Mouse (Mus musculus) bone marrow, adult 2 months (tissue): ENCODE data around the gene Gas6. TPM values are rescaled to one million over a fixed set of nuclear protein-coding genes. Genes with fewer than 3 reads are reported as not detected.

Source experiments
- H3K27ac ChIP-seq: fragments of 200-500 bp; 2 replicates; pipeline ENCODE4 v1.5.1; 2012; ENCODE audit warnings: low read depth, mild to moderate bottlenecking, control low read depth, inconsistent platforms, low read length; ENCODE audit not compliant: control insufficient read depth, poor library complexity, insufficient read depth
- H3K4me1 ChIP-seq: fragments of 200-500 bp; 2 replicates; pipeline ENCODE4 v1.6.1; 2011; ENCODE audit warnings: low read length; ENCODE audit not compliant: control insufficient read depth, insufficient read depth
- H3K4me3 ChIP-seq: fragments of 200-500 bp; replicated peaks from 2 replicates; pipeline ENCODE3; 2011; ENCODE audit warnings: mild to moderate bottlenecking, low read depth, low read length, control low read depth; ENCODE audit not compliant: control insufficient read depth
- CTCF ChIP-seq: fragments of 200-500 bp; IDR thresholded peaks from 2 replicates; pipeline ENCODE4 v1.5.1; 2011; ENCODE audit warnings: low read length, control low read depth; ENCODE audit not compliant: control insufficient read depth, insufficient read depth
- POLR2A ChIP-seq: fragments of 200-500 bp; IDR thresholded peaks from 2 replicates; pipeline ENCODE4 v1.6.1; 2011; ENCODE audit warnings: low read depth, mild to moderate bottlenecking, control low read depth, low read length, borderline replicate concordance; ENCODE audit not compliant: control insufficient read depth
- WGBS: fragments of 180-500 bp; shearing (Covaris S2); methylation state at CpG from one replicate; pipeline ENCODE4 v1.1.7; 2018; 5-methylcytosine and 5-hydroxymethylcytosine counted together
- polyA plus RNA-seq: library from polyadenylated mRNA; stranded (reverse); fragments of >200 nt; gene quantifications from 2 replicates; pipeline ENCODE4 v1.2.4, GENCODE M21; 2011; ENCODE audit warnings: low replicate concordance; ENCODE audit not compliant: missing spikeins, insufficient read depth, insufficient read length

Gene Gas6
- polyA plus RNA-seq, 1 experiment, result 50.8 TPM

DNA sequence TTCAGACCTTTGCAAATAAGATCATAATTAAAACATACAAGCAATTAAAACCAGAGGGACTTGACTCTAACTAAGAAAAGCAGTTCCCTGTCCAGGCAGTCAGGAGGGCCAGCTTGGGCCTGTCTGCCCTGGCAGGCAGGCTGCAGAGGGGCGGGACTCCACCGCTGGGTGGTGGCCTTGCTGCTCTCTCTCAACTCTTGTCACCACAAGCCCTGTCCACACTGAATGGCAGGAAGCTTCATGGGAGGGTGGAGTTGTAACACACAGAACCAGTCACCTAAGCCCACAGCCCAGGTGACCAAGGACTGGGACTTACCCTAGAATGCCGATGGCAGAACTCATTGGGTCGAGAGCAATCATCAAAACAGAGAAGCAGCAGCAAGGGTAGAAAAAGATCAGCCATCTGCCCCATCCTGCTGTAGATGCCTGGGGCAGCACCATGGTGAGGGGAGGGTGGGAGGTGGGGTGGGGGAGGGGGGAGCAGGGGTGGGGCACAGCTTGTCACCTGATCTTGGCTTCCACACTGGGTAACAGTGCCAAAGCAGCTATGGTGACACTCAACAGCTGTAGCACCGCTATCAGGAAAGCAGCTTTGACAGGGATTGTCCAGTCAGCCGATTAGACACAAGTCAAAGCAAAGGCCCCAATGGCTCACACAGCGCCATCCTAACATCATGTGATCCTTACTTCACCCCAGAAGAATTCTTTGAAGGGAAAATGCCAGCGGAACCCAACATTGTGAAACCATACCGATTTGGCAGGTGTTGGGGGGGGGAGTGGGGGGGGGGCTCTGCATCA is 1.9 kb downstream of the Gas6 start:
- no peaks in the 10 kb centered on the region for H3K4me1 ChIP-seq
- H3K4me3 ChIP-seq, result no peak overlapping the region
- TF ChIP-seq CTCF (no peak), POLR2A (no peak)
- H3K27ac ChIP-seq, result no peak overlapping the region
- 58% methylated on average over 9 of the region's 9 CpGs for WGBS

DNA sequence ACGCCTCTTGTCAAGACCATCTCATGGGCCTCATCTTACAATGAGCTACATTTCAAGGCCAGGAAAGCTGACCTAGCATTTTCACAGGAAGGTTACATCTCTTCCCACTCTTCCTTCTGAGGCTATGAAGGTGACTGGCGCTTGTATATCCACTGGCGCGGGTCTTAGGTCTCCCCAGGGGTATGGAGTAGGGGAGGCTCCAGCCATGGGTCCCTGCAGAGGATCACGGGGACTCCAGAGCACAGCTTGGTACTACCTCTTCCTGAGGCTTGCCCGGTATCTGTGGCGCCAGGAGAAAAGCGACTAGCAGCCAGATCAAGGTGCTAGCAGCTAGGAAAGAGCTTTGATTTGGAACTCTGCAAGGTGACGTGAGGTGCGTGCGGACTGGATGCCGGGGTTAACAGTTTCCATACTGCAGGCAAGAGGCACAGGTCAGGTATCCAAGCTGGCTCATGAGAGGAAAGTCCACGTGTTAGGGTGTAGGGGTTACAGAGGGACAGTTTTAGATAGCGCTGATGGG is 2.7 kb downstream of the Gas6 start:
- TF ChIP-seq POLR2A (no peak), CTCF (no peak)
- WGBS, result 86% methylated on average over 14 of the region's 14 CpGs
- H3K4me3 ChIP-seq, result no peak overlapping the region
- no peaks in the 10 kb centered on the region for H3K4me1 ChIP-seq
- no peak overlapping the region for H3K27ac ChIP-seq

DNA sequence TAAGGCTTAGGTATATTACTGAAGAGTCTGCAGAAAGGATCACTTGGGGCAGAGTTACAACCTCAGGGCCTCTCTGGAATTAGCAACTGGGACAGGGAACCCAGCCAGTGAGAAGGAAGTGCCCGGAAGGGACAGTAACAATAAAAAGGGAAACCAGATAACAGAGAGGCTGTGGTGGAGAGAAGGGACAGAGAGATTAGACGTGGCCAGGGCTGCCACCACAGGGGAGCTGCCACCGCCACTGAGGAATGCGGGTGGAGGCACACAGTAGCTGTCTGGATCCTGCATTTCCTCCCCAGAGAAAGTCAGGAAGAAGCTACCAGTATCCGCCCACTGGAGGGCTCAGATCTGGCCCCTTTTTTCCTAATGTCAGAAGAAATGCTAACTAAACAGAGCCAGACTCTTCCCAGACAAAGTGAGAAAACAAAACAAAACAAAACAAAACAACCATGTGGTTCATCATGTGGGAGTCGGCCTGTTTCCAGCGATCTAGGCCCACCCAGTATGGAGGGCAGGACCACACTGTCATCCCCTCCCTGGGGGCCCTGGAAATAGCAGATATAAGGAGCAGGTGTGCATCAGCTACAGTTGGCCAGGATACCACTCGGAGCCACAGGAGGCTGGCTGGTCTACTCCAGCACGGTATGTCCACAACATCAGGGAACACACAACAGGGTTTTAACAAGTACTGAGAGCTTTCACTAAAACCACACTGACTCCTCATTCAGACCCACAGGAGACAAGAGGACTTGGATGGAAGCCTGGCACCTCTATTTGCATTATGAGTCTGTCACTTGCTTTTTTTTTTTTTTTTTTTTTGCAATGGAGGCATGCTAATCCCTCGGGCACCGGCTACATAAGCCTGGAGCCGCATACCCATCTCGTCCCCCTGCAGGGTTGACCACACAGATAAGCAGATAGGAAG is 4.0 kb downstream of the Gas6 start:
- WGBS, result 47% methylated on average over 13 of the region's 13 CpGs
- no peak for TF ChIP-seq CTCF
- TF ChIP-seq POLR2A, result no peak
- Histone ChIP-seq H3K4me3 (no peak overlapping the region), H3K27ac (no peak overlapping the region), H3K4me1 (no peaks in the 10 kb centered on the region)

DNA sequence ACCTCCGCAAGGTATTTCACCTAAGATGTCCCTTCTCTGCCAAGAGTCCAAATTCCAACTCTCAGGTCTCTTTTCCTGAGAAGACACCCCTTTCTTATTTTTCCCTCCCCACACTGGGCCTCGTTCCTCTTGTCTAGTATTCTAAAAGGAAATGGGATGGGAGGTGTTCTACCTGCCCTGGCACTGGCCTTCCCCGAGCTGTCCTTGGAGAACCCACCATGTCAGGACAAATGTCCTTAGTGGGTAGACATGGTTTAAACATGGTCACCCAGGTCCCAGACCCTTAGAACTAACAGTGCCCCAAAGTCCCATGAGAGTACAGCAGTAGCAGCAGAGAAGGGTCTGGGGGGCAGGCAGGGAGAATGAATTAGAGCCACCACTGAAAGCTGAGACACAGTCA is 4.9 kb downstream of the Gas6 start:
- no peak overlapping the region for H3K4me3 ChIP-seq
- TF ChIP-seq POLR2A, result no peak
- TF ChIP-seq CTCF, result no peak
- WGBS, result 72% methylated on average over 3 of the region's 3 CpGs
- H3K27ac ChIP-seq, result no peak overlapping the region
- no peaks in the 10 kb centered on the region for H3K4me1 ChIP-seq

DNA sequence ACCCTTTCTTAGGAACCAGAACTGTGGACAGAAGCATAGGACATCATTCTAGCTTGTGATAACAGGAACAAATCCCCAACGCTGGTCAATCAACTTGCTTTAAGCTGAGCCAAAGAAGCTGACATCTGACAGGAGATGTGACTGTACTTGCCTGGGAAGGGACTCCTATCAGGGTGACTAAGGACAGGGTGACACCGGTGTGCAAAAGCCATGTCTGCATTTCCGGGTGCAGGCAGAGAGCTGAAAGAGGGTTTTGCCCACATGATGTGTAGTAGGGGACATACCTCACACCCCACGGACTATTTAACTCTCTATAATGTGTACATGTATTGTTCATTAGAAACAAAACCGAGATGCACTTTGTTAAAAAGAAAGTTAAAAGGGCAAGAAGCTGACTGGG is 11.1 kb downstream of the Gas6 start:
- Histone ChIP-seq H3K27ac (no peak overlapping the region), H3K4me1 (no peaks in the 10 kb centered on the region), H3K4me3 (no peak overlapping the region)
- WGBS, result 82% methylated on average over 5 of the region's 5 CpGs
- TF ChIP-seq CTCF (no peak), POLR2A (no peak)

DNA sequence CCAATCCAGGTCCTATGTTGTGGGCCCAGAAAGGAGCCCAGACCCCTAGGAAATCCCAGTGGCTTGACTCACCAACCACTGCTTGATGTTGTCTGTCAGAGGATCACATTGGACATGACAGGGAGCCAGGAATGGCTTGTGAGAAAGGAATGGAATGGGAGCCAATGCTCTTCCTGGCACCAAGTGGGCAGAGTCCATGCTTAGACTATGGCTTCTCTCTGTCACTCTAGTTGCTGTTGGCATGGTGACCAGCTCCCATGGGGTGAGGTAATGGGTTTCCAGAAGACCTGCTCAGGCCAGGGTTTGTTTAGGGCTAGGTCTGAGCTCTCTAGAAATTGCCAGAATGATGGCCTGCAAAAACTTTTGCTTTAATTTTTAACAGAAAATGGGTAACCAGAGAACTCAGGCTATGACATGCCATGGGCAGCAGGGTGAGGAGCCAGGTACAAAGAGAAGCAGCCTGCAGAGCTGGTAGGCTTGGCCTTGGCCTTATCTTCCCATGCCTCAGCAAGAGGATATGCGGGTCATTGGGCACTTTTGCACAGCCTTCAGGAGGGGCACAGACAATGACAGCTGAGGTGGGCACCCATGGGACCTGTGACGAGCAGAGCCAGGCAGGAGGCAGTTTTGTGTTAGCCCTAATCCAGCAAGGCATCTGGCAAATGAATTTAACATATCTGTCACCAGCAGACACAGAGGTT is 12.0 kb downstream of the Gas6 start:
- Histone ChIP-seq H3K4me3 (no peak overlapping the region), H3K27ac (no peak overlapping the region), H3K4me1 (no peaks in the 10 kb centered on the region)
- 71% methylated on average over 2 of the region's 2 CpGs for WGBS
- TF ChIP-seq POLR2A, result no peak

DNA sequence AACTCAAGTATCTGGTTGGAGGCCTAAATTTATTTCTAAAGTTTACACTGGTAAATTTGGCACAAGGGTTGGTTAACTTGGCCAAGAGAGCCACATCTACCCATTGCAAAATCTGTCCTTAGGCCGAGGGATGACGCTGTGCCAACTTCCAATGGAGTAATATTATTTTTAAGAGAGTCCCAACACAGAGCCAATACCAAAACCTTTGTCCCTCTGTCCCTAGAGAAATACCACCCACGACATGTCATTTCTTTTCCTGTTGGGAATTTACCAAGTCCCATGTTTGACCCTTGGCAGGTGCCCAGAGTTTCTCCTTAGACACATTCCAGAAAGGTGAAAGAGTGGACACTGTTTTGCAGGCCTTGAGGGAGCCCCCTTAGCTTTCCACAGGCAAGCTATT is 12.7 kb downstream of the Gas6 start:
- no peak overlapping the region for H3K4me3 ChIP-seq
- no peak overlapping the region for H3K27ac ChIP-seq
- no peaks in the 10 kb centered on the region for H3K4me1 ChIP-seq
- no peak for TF ChIP-seq CTCF
- no peak for TF ChIP-seq POLR2A
- WGBS, result 78% methylated on average over 3 of the region's 3 CpGs
